Comparison of ENCODE assay signal across 8 mouse cellular contexts in genomic region chr3:96160803-96161516, GRCm38 (mm10). TPM values are rescaled to one million over a fixed set of nuclear protein-coding genes. Genes with fewer than 3 reads are reported as not detected.
DNase-seq lines count a peak whose midpoint lies in the region; ATAC-seq lines count a peak whose summit lies in the region.

No protein-coding gene starts in this region.

- peak overlapping the region; percentile 55 for H3K4me2 ChIP-seq in hindbrain, embryonic 11.5 days (replicated peaks; ENCODE audit: low read depth, low read length)
- H3K4me2 ChIP-seq in midbrain, embryonic 11.5 days = peak overlapping the region; percentile 63

- peak; percentile 75 for ATAC-seq in frontal cortex, adult (ENCODE audit: low TSS enrichment)
- ATAC-seq in hindbrain, embryonic 11.5 days (ENCODE audit: low FRiP score) = peak; percentile 53; the same call in 1 of the 2 replicates
- peak; percentile 79 for ATAC-seq in midbrain, embryonic 11.5 days (ENCODE audit: low FRiP score)

- WGBS in forebrain, embryonic 10.5 days = 3% methylated on average over 12 of the region's 12 CpGs
- WGBS in hindbrain, embryonic 11.5 days = under 1% methylated on average over 12 of the region's 12 CpGs
- under 1% methylated on average over 12 of the region's 12 CpGs for WGBS in midbrain, embryonic 11.5 days

- peak overlapping the region; percentile 55 for H3K4me3 ChIP-seq in forebrain, embryonic 10.5 days
- peak overlapping the region; percentile 27 for H3K4me3 ChIP-seq in hindbrain, embryonic 11.5 days (ENCODE audit: low read depth, low read length)
- peak overlapping the region; percentile 33 for H3K4me3 ChIP-seq in midbrain, embryonic 11.5 days (ENCODE audit: low read depth, low read length)

- H3K9ac ChIP-seq in hindbrain, embryonic 11.5 days (ENCODE audit: low read depth, low read length) = peak overlapping the region; percentile 44; the same call in 1 of the 2 replicates
- peak overlapping the region; percentile 59; the same call in 1 of the 2 replicates for H3K9ac ChIP-seq in midbrain, embryonic 11.5 days (ENCODE audit: low read length)

- DNase-seq in frontal cortex, postnatal 10 days (ENCODE audit: low spot score in 2 of 2) = no peak
- DNase-seq in adrenal gland, adult 8-10 months = peak; percentile 75
- DNase-seq in forebrain, embryonic 10.5 days (ENCODE audit: extremely low spot score, low spot score) = peak; percentile 35
- DNase-seq in hindbrain, embryonic 11.5 days (ENCODE audit: low spot score) = peak; percentile 60
- peak; percentile 56 to 60 for DNase-seq in left cerebral cortex, postnatal 14 days (ENCODE audit: low spot score in 2 of 2)
- peak; percentile 92 for DNase-seq in midbrain, embryonic 11.5 days (ENCODE audit: low spot score, missing footprints)
- no peak for DNase-seq in layer of hippocampus, postnatal 25 days (ENCODE audit: extremely low spot score in 1 of 2, low spot score in 1 of 2)

- H3K27ac ChIP-seq in forebrain, embryonic 10.5 days = peak overlapping the region; percentile 80
- H3K27ac ChIP-seq in hindbrain, embryonic 11.5 days (ENCODE audit: low read depth, low read length) = no peak overlapping the region
- H3K27ac ChIP-seq in midbrain, embryonic 11.5 days (ENCODE audit: low read depth, low read length) = no peak overlapping the region

- no peaks in the 10 kb centered on the region for H3K9me3 ChIP-seq in forebrain, embryonic 10.5 days
- H3K9me3 ChIP-seq in hindbrain, embryonic 11.5 days (ENCODE audit: control insufficient read depth, low read length) = no peaks in the 10 kb centered on the region
- H3K9me3 ChIP-seq in midbrain, embryonic 11.5 days (ENCODE audit: control insufficient read depth, low read length) = no peaks in the 10 kb centered on the region

- peaks cover 3% of the 10 kb centered on the region for H3K36me3 ChIP-seq in forebrain, embryonic 10.5 days (replicated peaks)
- H3K36me3 ChIP-seq in hindbrain, embryonic 11.5 days (ENCODE audit: control insufficient read depth, insufficient read depth, low read length) = no peaks in the 10 kb centered on the region
- H3K36me3 ChIP-seq in midbrain, embryonic 11.5 days (ENCODE audit: control insufficient read depth, insufficient read depth, low read length) = no peaks in the 10 kb centered on the region

- intact Hi-C loops in left cerebral cortex, postnatal 14 days (cut with DNase I) = no loop called here

- peaks cover 28% of the 10 kb centered on the region for H3K4me1 ChIP-seq in forebrain, embryonic 10.5 days
- peaks cover 8% of the 10 kb centered on the region; the same call in 1 of the 2 replicates for H3K4me1 ChIP-seq in hindbrain, embryonic 11.5 days (replicated peaks; ENCODE audit: control insufficient read depth, insufficient read depth, low read length)
- peaks cover 20% of the 10 kb centered on the region for H3K4me1 ChIP-seq in midbrain, embryonic 11.5 days (ENCODE audit: control insufficient read depth, insufficient read depth, low read length)

- peaks cover 20% of the 10 kb centered on the region; the same call in 1 of the 2 replicates for H3K27me3 ChIP-seq in forebrain, embryonic 10.5 days (ENCODE audit: poor library complexity, severe bottlenecking)
- H3K27me3 ChIP-seq in hindbrain, embryonic 11.5 days (ENCODE audit: control insufficient read depth, insufficient read depth, low read length) = peaks cover 3% of the 10 kb centered on the region; the same call in 1 of the 2 replicates
- no peaks in the 10 kb centered on the region for H3K27me3 ChIP-seq in midbrain, embryonic 11.5 days (ENCODE audit: control insufficient read depth, insufficient read depth, low read length)

RNA-seq across cellular contexts. Expression of gene Mtmr11, which starts 0.8 kb away (rescaled TPM):
- 10 to 100 TPM; 14.7 to 70.7 (median 43.7) TPM for total RNA-seq in adrenal gland, adult 8-10 months (2022)
- 9.3 TPM in 2 replicates for polyA plus RNA-seq in forebrain, embryonic 10.5 days (2016; fragmentation: Nextera tagmentation; extraction: Ambion mirVana)
- polyA plus RNA-seq in hindbrain, embryonic 11.5 days (2014; fragmentation: Nextera tagmentation; extraction: Ambion mirVana) = 14.1 and 16.0 TPM in 2 replicates
- total RNA-seq in left cerebral cortex, postnatal 14 days (2021) = 1 to 10 TPM; 4.5 to 6.0 TPM
- polyA plus RNA-seq in midbrain, embryonic 11.5 days (2014; fragmentation: Nextera tagmentation; extraction: Ambion mirVana) = 10.5 and 12.8 TPM in 2 replicates
- total RNA-seq in layer of hippocampus, postnatal 25 days (2021) = 1 to 10 TPM; 3.8 to 4.4 TPM

RNA-seq across cellular contexts. Expression of gene Sf3b4, which starts 11.2 kb away (rescaled TPM):
- total RNA-seq in adrenal gland, adult 8-10 months (2022) = 10 to 100 TPM; 46.8 to 59.3 (median 50.8) TPM
- 276 and 284 TPM in 2 replicates for polyA plus RNA-seq in forebrain, embryonic 10.5 days (2016; fragmentation: Nextera tagmentation; extraction: Ambion mirVana)
- polyA plus RNA-seq in hindbrain, embryonic 11.5 days (2014; fragmentation: Nextera tagmentation; extraction: Ambion mirVana) = 187 and 199 TPM in 2 replicates
- 10 to 100 TPM; 43.4 to 46.8 TPM for total RNA-seq in left cerebral cortex, postnatal 14 days (2021)
- 187 and 216 TPM in 2 replicates for polyA plus RNA-seq in midbrain, embryonic 11.5 days (2014; fragmentation: Nextera tagmentation; extraction: Ambion mirVana)
- 10 to 100 TPM; 45.8 to 49.4 TPM for total RNA-seq in layer of hippocampus, postnatal 25 days (2021)

RNA-seq across cellular contexts. Expression of gene Sv2a, which starts 20.0 kb away (rescaled TPM):
- 10 to 100 TPM in 3 of 4 experiments, 1 to 10 TPM in 1; 9.4 to 16.7 (median 13.6) TPM for total RNA-seq in adrenal gland, adult 8-10 months (2022)
- polyA plus RNA-seq in forebrain, embryonic 10.5 days (2016; fragmentation: Nextera tagmentation; extraction: Ambion mirVana) = 2.1 and 3.5 TPM in 2 replicates
- polyA plus RNA-seq in hindbrain, embryonic 11.5 days (2014; fragmentation: Nextera tagmentation; extraction: Ambion mirVana) = 10.8 and 13.0 TPM in 2 replicates
- total RNA-seq in left cerebral cortex, postnatal 14 days (2021) = 100 to 1,000 TPM; 448 to 477 TPM
- 9.4 and 10.3 TPM in 2 replicates for polyA plus RNA-seq in midbrain, embryonic 11.5 days (2014; fragmentation: Nextera tagmentation; extraction: Ambion mirVana)
- 100 to 1,000 TPM; 379 to 381 TPM for total RNA-seq in layer of hippocampus, postnatal 25 days (2021)

RNA-seq across cellular contexts. Expression of gene Otud7b, which starts 56.6 kb away (rescaled TPM):
- total RNA-seq in adrenal gland, adult 8-10 months (2022) = 10 to 100 TPM; 37.8 to 55.2 (median 47.2) TPM
- polyA plus RNA-seq in forebrain, embryonic 10.5 days (2016; fragmentation: Nextera tagmentation; extraction: Ambion mirVana) = 14.1 and 20.8 TPM in 2 replicates
- 10.0 and 10.8 TPM in 2 replicates for polyA plus RNA-seq in hindbrain, embryonic 11.5 days (2014; fragmentation: Nextera tagmentation; extraction: Ambion mirVana)
- total RNA-seq in left cerebral cortex, postnatal 14 days (2021) = 10 to 100 TPM; 18.2 to 22.3 TPM
- polyA plus RNA-seq in midbrain, embryonic 11.5 days (2014; fragmentation: Nextera tagmentation; extraction: Ambion mirVana) = 8.8 and 9.4 TPM in 2 replicates
- 10 to 100 TPM; 31.9 to 33.6 TPM for total RNA-seq in layer of hippocampus, postnatal 25 days (2021)

RNA-seq across cellular contexts. Expression of gene Bola1, which starts 58.5 kb away (rescaled TPM):
- 10 to 100 TPM; 24.2 to 48.0 (median 33.0) TPM for total RNA-seq in adrenal gland, adult 8-10 months (2022)
- 89.3 and 93.0 TPM in 2 replicates for polyA plus RNA-seq in forebrain, embryonic 10.5 days (2016; fragmentation: Nextera tagmentation; extraction: Ambion mirVana)
- polyA plus RNA-seq in hindbrain, embryonic 11.5 days (2014; fragmentation: Nextera tagmentation; extraction: Ambion mirVana) = 73.3 and 77.6 TPM in 2 replicates
- 10 to 100 TPM; 16.8 to 17.6 TPM for total RNA-seq in left cerebral cortex, postnatal 14 days (2021)
- 70.4 and 83.9 TPM in 2 replicates for polyA plus RNA-seq in midbrain, embryonic 11.5 days (2014; fragmentation: Nextera tagmentation; extraction: Ambion mirVana)
- total RNA-seq in layer of hippocampus, postnatal 25 days (2021) = 10 to 100 TPM; 16.5 to 17.9 TPM

Comparison
In these comparisons a context has a peak if more than half of its experiments do, and no peak if none do; other contexts are left out.
1. DNase-seq: peak in adrenal gland, adult 8-10 months (single experiment), forebrain, embryonic 10.5 days (single experiment), hindbrain, embryonic 11.5 days (single experiment), left cerebral cortex, postnatal 14 days (2 of 2) and midbrain, embryonic 11.5 days (single experiment); none in frontal cortex, postnatal 10 days (0 of 2) and layer of hippocampus, postnatal 25 days (0 of 2).
2. RNA of gene Sv2a, which starts 20.0 kb away (total RNA-seq): 448 to 477 TPM in left cerebral cortex, postnatal 14 days and 379 to 381 TPM in layer of hippocampus, postnatal 25 days; 9.4 to 16.7 TPM in adrenal gland, adult 8-10 months; every median in the first group is over 10 times any median in the second.
3. Peak in every context shown above with its lines, with median percentiles within 50 percentile points of each other: ATAC-seq and H3K4me3 ChIP-seq.